Mouse (Mus musculus): Measurements from ENCODE around the gene Tjp2.

GRCm38 (mm10) chr19:24076536-24076935 lies 148.3 kb downstream of the Tjp2 start:
- TF ChIP-seq CTCF (IDR thresholded peaks at IDR 0.05; ENCODE audit: low read depth, low read length) (no peak), TAL1 (conservative IDR thresholded peaks at IDR 0.05; ENCODE audit: low read depth, low read length) (no peak), POLR2AphosphoS5 (IDR thresholded peaks at IDR 0.05; ENCODE audit: insufficient replicate concordance, low read depth, low read length) (no peak), GATA2 (IDR thresholded peaks at IDR 0.05; ENCODE audit: borderline replicate concordance, low read depth, low read length) (no peak), GATA1 (IDR thresholded peaks at IDR 0.05; ENCODE audit: borderline replicate concordance, low read length) (no peak)

Measured in G1E (cell line).